Mouse (Mus musculus): ENCODE results near the gene Tmtc2.

DNA sequence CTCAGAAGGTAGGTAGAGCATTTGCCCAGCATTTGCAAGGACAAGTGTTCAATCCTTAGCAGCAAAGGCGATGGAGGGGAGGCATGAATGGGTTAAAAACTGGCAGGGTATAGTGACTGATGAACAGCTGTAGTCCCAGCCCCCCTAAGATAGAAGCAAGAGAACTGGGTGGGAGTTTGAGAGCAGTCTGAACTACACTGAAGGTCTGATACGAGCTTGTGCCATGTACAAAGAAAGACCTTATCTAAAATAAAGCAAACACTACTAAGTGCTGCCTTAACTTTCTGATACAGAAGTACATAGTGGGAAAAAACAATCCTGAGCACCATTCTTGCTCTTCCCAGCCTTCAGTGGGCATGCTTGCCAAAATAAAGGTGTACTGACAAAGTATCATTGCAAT is 20.1 kb downstream of the Tmtc2 start:
- TF ChIP-seq POLR2A (IDR thresholded peaks at IDR 0.05; ENCODE audit: extremely low read depth, insufficient read depth, low read length) (no peak), CTCF (IDR thresholded peaks at IDR 0.05; ENCODE audit: extremely low read depth, insufficient read depth, low read length) (no peak)

Measured in cortical plate, adult 2 months (tissue).